Mouse (Mus musculus): ENCODE results near the gene Zar1l.

DNA sequence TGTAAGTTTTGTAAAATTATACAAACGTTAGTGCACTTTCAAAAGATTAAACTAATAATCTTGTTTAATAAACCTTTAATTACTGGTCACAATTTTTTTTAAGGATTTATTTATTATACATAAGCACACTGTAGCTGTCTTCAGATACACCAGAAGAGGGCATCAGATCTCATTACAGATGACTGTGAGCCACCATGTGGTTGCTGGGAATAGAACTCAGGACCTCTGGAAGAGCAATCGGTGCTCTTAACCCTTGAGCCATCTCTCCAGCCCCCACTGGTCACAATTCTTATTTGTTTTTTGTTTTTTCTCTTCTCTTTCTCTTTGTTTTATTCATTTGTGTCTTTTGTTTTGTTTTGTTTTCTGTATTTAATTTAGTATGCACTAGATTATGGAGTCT lies 7.3 kb upstream of the Zar1l start:
- TF ChIP-seq CTCF (IDR thresholded peaks at IDR 0.05; ENCODE audit: control insufficient read depth, insufficient read depth, insufficient replicate concordance, low read depth, low read length) (no peak), POLR2A (IDR thresholded peaks at IDR 0.05; ENCODE audit: control insufficient read depth, low read depth, low read length) (no peak)

Measured in testis, adult 2 months (tissue).